Mouse (Mus musculus) granulocyte monocyte progenitor cell, adult 5-6 weeks (primary cell): ENCODE measurements around the gene Casq2. TPM values are rescaled to one million over a fixed set of nuclear protein-coding genes. Genes with fewer than 3 reads are reported as not detected.
"Not testable (repeated sequence)": the region's sequence is repeated elsewhere in the genome, so short reads cannot be mapped to it uniquely, and the experiment has no call there.

ENCODE experiments used
- ATAC-seq: replicated peaks from 2 replicates; pipeline ENCODE4 v1.8.0; 2016; ENCODE audit warnings: mild to moderate bottlenecking, moderate TSS enrichment, inconsistent platforms; ENCODE audit not compliant: poor library complexity, severe bottlenecking
- total RNA-seq, 2 experiments: library from RNA; stranded (forward) in 1 of 2; stranded (reverse) in 1 of 2; fragments of 200-712, 200-1000 nt in 1 of 2; fragments of >200 nt in 1 of 2; fragmentation: Nextera tagmentation in 1 of 2; gene quantifications; 2 replicates each; pipeline ENCODE4 v1.2.3; 2014 to 2017

The Casq2 gene
- total RNA-seq, 2 experiments from 2014 or later: not detected

DNA sequence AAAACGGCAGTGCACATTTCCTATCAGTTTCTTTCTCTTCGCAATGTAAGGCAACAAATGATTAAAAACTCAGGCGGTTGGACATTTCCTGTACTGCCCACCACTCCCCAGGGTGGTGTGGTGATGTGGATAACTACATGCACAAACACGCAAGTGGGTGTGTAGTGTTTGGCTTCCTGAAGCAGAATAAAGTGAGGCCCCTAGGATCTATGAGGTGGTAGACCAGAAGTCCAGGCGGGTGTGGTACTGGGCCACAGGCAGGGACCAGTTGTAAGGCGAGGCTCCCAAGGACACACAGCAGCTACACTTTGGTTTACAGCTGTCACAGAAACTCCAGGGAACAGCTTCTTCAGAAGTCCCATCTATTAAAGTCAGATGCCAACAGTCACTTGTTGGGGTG, 71.4 kb downstream of the Casq2 start:
- ATAC-seq: no peak

DNA sequence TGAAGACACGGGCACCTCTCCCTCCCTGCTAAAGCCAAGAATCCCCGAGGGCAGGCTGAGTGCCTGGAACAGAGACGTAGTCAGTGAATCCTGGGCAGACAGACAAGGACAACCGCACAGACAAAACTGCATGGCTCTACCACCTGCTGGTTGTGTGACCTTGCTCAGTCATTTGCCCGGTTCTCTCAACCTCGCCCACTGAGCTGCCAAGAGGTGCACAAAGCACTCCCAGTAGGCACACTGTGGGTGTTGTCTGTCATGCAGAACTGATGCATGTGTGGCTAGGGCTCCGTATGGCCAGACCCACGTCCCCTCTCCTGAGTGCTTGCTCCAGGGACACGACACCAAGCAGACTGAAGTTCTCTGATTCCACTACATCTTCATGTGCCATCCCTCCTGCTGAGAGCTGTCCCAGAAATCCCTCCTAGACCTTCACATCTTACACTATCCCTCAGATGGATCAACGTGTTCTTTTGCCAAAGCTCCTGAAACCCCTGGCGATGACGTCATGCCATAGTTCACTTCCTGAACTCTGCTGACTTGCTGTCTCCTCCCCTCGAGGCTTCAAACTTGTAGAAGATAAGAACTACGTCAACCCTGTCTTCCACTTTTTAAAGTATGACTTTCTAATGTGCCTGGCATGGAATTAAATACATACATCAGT, 72.7 kb downstream of the Casq2 start:
- ATAC-seq: no peak

DNA sequence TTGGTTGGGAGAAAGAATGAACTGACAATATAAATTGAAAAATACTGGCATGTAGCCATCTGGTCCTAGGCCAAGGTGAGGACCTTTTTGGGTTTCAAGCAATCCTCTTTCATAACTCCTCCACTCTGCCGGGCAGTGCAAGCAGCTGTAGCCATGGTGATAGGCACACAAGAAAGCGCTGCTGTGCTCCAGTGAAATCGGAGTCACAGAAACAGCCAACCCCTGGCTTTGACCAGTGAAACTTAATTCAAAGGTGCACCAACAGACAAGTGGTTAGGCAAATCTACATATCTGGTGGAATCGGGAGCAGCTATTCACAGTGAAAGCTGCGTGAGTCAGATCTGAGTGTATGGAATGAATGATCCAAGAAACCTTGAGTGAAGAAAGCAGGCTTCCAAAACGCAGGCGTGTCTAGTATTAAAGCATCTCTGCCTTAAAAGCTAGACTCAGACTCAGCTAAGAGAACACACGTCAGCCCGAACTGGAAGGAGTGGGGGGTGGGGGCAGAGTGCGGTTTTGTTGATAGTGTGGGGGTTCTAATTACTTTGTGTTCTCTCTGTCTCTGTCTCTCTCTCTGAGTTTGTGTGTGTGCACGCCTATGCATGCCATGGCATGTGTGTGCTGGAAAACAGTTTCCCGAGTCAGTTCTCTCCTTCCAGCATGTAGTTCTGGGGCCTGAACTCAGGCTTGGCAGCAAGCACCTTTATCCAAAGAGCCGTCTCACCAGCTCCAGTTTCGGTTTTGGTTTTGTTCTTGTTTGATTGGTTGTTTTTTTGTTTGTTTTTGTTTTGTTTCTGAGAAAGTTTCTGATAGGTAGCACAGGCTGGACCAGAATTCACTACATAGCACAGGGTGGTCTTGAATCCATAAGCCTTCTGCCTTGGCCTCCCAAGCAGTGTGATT, 73.5 kb downstream of the Casq2 start:
- no peak for ATAC-seq

DNA sequence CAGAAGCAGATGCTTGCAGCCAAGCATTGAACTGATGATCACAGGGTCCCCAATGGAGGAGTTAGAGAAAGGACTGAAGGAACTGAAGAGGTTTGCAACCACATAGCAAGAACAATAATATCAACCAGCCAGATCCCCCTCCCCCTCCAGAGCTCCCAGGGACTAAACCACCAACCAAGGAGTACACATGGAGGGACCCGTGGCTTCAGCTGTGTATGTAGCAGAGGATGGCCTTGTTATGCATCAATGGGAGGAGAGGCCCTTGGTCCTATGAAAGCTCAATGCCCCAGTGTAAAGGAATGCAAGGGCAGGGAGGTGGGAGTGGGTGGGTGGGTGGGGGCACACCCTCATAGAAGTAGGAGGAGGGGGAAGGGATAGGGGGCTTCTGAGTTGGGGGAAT, 77.6 kb downstream of the Casq2 start:
- ATAC-seq: not testable (repeated sequence)

DNA sequence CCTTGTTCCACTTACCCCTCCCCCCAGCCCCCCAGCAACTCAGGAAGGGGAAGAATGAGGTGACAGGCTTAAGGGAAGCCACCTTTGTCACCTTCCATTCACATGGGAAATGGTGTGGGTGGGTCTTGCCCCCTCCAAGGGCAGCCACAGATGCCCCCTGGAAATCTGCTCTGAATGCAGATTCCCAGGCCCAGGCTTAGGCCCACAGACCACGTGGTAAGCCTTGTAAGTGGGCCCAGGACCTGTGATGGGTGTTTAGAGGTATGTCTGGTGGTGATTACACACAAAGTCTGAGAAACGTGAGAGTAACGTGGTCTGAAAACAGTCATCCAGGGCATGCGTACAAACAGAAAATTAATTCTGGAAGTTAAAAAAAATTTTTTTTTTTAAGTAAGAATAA, 78.7 kb downstream of the Casq2 start:
- ATAC-seq: no peak

DNA sequence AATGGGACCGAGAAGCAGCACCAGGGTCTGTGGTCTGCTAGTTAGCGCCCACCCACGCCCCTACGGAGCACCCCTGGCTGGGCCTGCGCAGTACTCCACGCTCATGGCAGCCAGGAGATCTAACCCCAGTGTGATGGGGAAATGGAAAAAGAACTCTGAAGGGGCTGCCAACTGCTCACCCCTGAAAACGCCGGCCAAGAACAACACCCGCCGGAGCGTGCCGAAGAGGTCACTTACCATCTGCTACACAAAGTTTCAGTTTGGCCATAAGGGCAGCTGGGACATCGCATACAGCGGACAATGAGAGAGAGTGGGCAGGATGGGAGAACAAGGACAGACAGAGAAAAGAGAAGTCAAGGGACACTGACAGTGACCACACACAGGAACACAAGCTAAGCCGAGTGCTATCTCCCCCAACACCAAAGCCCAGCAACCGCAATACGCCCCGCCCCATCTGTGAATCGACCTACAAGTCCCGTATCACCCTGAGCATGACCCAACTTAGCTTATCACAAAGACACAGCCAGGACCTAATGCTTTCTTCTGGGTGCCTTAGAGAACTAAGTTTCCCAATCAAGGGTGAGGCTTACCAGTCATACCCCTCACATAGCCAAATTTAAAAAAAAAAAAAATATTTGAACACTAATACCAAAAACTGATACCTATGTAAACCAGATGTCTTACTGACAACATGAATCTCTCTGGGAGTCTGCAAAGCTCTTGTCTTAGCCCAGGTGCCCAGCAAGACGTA, 79.5 kb downstream of the Casq2 start:
- no peak for ATAC-seq

DNA sequence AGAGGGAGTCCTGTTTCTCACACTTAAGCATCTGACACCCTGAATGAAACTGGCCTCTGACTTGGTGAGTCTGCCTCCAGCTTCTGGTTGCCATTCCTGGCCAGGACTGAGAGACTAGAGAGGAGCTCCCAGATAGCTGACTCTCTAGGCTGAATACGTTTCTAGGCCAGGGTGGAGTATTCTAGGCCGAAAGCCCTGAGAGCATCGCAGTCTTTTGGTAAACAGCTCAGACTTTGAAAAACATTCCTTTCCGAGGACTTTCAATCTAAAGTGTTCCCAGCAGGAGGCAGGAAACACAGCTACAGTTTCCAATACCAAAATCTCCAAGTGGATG, 80.0 kb downstream of the Casq2 start:
- ATAC-seq: no peak

DNA sequence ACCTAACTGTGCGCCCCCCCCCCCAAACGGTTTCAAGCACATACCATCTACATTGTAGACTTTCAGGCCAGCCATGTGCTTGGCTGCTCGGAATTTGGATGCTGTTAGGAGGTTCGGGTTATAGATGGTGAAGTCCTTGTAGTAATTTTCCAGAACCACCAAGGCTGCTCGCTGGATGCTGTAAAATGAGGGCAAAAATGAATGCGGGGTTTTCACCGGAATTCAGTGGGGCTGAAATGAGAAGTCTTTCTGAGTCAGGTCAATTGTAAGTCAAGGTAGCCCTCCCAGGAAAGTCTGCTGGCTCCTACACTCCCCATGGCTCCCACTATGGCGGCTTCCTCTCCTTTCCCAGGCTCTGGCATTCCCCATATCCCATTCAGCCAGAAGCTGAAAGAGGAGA, 80.6 kb downstream of the Casq2 start:
- no peak for ATAC-seq

DNA sequence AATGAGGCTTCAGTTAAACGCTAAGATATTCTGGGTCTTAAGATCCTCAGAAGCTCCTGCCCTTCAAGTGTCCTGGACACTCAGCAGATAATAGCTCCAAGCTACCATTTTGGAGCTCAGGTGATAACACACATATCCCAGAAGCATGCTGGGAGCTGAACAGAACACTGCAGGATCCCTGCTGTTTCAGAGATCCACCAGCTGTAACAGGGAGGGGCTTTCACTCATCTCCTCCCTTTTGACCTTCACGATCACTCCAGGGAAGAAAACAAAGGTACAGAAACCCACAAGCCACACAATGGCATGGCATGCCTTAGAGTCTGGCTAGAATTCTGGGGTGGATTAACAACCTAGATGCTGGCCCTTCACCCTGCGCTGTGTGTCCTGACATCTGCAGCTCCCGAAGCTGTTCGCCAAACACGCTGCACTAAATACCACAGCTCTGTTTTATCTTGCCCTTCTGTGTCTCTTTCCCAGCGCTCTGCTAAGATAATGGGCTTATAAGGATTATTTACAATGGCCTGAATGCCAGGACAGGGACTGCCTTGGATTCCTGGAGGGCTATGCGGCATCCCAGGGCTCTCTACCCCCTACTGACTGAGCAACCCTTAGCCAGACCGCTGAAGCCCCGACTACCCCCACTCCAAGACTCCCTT, 81.5 kb downstream of the Casq2 start:
- no peak for ATAC-seq

DNA sequence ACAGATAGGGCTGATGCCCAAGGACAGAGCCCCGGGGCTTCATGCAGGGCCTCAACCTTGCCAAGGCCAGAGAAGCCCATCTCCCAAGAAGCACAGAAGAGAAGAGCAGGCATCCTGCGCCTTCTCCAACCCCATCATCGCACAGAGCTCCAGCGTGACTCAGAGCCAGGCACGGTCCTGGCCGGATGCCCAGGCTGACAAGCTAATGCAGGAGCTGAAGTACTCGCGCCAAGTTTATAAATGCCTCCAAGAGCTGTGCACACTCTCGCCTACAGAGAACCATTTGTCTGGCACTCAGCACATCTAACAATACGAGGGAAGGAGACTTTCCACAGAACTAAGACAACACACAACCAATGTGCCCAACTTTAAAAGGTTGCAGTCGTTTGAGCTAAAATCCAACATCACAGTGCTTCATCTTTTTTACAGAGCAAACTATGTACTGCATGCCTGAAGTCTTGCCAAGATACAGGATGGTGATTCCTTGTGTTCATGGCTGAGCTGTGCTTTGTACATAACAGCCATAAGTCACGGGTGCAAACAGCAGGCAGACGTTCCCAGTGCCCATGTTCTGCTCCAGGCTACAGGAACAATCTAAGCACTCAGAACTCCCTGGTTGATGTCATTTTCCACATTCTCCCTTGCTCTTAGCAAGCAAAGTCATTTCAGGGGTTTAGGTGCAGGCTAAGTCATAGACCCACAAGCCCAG, 83.1 kb downstream of the Casq2 start:
- ATAC-seq: no peak

DNA sequence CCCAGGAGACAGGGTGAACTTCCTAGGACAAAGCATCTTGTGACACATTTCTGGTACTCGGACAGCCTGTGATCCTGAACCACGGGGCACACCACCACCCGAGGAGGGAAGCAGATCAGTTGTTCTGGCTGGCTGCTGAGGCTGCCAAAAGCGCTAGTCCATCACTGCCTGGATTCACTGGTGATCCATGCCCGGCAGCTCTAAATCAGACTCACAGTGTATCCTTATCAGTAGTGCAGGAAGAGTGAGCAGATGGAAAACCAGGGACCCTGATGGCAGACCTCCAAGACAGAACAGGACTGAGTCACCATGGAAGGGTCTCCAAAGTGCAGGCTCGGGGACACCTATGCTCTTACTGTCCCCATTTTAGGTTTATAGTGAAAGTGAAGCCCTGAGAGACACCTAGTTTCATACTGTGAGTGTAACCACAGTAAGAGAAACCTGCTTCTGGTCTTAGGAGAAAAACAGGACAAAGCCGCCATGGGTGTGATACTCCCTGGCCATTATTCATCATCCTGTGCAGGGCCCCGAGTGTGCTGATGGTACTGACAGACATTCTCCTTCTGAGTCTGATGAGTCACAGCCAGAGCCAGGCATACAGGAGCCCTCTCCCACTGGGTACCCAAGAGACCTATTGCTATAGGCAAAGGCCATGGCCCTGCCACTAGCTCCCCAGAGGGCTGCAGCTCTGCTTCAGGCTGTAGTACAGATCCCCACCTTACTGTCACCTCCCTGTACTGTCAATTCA, 88.1 kb downstream of the Casq2 start:
- no peak for ATAC-seq

DNA sequence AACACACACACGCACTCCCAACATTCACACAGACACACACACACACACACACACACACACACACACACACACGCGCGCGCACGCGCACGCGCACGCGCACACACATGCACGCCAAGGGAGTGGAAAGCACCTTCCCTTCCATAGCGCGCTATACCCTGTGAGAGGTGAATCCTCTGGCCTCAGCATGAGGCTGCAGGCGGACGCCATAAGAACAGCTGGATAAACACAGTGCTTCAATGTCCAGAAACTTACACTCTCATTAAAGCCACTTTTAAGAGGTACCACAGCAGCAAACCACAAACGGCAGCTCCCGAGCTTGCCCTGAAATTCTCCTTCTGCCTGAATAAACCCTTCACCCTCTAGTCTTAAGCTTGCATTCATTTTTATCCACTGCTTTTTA, 89.5 kb downstream of the Casq2 start:
- ATAC-seq: no peak

DNA sequence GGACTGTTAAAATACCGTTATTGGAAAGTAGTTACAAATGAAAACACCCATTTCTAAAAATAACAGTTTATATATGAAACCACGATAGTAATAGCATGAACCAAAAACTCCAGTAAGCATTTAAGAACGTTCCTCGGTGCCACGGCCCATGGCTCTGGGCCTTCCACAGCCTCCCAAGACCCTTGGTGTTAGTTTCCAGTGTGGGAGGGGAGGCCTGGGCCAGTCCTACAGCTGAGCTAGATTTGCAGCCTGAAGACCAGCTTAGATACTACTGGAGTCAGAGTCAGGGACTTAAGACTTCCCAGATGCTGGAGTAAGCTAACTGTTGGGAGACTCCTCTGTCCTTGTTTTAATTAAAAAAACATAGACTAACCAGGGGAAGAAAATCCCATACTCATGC, 89.9 kb downstream of the Casq2 start:
- ATAC-seq: no peak

DNA sequence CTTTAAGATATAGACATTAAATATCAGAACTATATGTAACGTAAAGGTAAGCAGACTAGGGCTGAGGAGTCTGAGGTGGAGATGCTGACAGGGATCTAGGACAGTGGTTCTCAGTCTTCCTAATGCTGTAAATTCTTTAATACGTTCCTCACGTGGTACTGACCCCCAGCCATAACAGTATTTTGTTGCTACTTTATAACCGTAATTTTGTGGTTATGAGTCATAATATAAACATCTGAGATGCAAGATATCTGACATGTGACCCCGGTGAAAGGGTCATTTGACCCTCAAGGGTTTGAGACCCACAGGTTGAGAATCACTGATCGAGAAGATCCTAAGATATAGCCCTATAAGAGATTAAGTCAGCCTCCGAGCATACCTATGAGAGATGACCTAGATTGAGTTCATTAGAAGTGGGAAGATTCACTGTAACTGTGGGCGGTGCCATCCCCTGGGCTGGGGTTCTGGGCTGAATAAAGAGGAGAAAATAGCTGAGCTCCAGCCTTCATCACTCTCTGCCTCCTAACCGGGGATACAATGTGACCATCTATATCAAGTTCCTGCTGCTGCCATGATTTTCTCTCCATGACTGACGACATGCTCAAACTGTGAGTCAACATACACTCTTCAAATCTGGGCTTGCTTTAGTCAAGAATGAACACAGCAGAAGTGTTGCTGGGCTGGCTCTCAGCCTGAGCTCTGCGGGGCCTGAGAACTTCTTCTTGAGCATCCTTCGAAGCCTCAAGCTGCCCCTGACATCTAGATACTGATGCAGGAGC, 91.8 kb downstream of the Casq2 start:
- ATAC-seq: no peak

DNA sequence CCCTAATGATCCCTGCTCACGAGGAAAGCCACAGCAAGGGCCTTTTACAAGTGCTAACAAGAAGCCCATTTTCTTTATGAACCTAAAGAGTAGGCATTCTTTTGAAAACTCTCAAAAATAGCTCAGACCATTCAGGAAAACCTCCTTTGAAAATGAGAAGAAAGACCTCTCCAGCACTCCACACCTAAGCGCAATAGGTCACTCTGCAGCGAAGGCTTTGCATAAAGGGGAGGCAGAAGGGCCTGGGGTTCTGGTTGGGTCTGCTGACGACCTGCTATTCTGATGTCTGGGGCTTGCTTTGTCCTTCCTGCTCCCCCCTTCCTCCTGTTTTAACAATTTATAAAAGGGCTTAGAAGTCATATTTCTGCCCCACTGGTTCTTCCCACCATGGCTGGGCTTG, 93.7 kb downstream of the Casq2 start:
- ATAC-seq: no peak

DNA sequence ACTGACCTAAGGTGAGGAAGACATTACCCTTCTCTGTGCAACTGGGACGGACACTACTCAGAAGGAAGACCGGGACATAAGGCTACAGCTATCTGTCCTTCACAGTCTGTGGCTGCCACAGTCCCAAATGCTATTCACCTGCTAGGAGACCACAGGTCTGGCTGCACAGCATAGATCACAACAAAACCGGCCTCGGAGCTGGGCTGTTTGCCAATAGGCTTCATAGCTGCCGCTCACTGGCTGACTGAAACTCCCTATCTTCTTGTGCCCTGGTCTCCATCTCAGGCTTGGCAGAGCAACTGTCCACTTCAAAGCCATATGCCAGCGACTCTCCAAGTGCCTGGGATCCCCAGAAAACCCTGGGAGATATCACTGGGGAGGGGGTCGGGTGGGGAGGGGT, 94.5 kb downstream of the Casq2 start:
- no peak for ATAC-seq

DNA sequence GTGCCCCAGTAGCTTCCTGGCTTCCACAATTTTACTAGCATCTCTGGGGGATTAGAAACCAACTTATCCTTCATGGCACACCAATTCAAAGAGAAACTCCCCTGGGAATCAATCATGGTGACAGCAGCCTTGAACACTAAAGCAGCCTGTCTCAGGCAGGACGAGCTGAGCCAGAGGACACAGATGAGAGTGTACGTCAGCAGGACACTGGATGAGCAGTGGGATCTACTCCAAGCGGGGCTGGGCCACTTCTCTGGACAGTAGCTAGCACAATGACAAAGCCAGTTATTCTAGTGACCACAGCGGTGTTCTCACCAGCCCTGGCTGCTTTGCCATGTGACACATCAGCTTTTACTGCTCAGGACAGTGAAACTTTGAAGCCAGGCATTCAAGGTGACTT, 95.0 kb downstream of the Casq2 start:
- no peak for ATAC-seq

DNA sequence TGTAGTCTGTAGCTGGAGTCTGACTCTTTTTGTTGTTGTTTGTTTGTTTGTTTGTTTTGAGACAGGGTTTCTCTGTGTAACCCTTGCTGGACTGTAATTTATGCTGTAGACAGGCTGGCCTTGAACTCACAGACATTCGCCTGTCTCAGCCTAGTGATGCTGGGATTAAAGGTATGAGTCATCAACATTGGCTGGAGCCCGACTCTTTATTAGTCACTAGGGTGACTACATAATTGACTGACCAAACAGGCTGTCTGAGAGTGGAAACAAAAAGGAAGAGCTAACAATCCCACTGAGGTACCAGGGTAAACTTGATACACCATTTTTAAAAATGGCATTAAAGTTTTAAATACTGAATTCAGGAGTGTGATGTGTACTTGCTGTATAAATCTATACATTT, 96.4 kb downstream of the Casq2 start:
- no peak for ATAC-seq

DNA sequence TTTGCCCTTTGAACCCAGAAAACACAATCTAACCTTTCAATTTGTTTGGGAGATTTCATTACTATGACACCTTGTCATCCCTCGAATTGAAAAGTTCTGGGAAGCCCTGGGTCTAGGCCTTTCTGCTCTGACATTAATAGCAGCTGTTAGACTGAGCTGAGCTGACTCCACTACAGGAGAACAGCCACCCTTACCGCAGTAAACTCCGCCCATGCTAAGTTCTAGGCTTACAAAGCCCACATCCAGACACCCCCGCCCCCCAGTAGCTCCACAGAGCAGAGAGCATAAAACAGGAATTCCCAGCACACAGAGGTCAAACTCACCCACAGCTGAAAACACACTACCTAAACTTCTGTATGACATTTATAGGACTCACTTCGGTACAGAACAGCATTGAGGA, 98.5 kb downstream of the Casq2 start:
- no peak for ATAC-seq
